Mouse (Mus musculus) small intestine, adult 2 months (tissue): ENCODE measurements around the gene Plppr1. TPM values are rescaled to one million over a fixed set of nuclear protein-coding genes. Genes with fewer than 3 reads are reported as not detected.

Experiments used
- H3K27ac ChIP-seq: fragments of 200-500 bp; 2 replicates; pipeline ENCODE4 v1.5.1; 2012; ENCODE audit warnings: low read depth, low read length, control low read depth, inconsistent platforms; ENCODE audit not compliant: insufficient read depth
- H3K27me3 ChIP-seq: fragments of 200-500 bp; 2 replicates; pipeline ENCODE4 v1.6.1; 2012; ENCODE audit warnings: mild to moderate bottlenecking, moderate library complexity, low read length, inconsistent platforms; ENCODE audit not compliant: control insufficient read depth, insufficient read depth
- H3K36me3 ChIP-seq: fragments of 200-500 bp; 2 replicates; pipeline ENCODE4 v1.6.1; 2012; ENCODE audit warnings: mild to moderate bottlenecking, low read length, control low read depth, inconsistent platforms; ENCODE audit not compliant: control insufficient read depth, insufficient read depth
- H3K4me1 ChIP-seq: fragments of 200-500 bp; 2 replicates; pipeline ENCODE4 v1.6.1; 2012; ENCODE audit warnings: low read length, inconsistent platforms, mixed read lengths; ENCODE audit not compliant: control insufficient read depth, insufficient read depth, insufficient read length
- H3K4me3 ChIP-seq: fragments of 200-500 bp; 2 replicates; pipeline ENCODE4 v1.5.1; 2012; ENCODE audit warnings: low read depth, mild to moderate bottlenecking, control low read depth, inconsistent platforms, low read length, moderate library complexity
- CTCF ChIP-seq: fragments of 200-500 bp; IDR thresholded peaks from 2 replicates; pipeline ENCODE4 v1.5.1; 2012; ENCODE audit warnings: low read depth, mild to moderate bottlenecking, control low read depth, inconsistent platforms, low read length, moderate library complexity, mixed read lengths; ENCODE audit not compliant: insufficient replicate concordance, insufficient read length; ENCODE audit errors: extremely low read depth
- POLR2A ChIP-seq: fragments of 200-500 bp; IDR thresholded peaks from 2 replicates; pipeline ENCODE4 v1.6.1; 2012; ENCODE audit warnings: low read depth, mild to moderate bottlenecking, control low read depth, inconsistent platforms, low read length, moderate library complexity
- WGBS: fragments of 180-500 bp; shearing (Covaris S2); methylation state at CpG from one replicate; pipeline ENCODE4 v1.1.7; 2018; 5-methylcytosine and 5-hydroxymethylcytosine counted together
- polyA plus RNA-seq: library from polyadenylated mRNA; depleted of rRNA; stranded (reverse); fragments of >200 nt; gene quantifications from 2 replicates; pipeline ENCODE4 v1.2.3, GENCODE M21; 2012

Plppr1 gene
- polyA plus RNA-seq, 1 experiment, result 0.06 TPM

DNA sequence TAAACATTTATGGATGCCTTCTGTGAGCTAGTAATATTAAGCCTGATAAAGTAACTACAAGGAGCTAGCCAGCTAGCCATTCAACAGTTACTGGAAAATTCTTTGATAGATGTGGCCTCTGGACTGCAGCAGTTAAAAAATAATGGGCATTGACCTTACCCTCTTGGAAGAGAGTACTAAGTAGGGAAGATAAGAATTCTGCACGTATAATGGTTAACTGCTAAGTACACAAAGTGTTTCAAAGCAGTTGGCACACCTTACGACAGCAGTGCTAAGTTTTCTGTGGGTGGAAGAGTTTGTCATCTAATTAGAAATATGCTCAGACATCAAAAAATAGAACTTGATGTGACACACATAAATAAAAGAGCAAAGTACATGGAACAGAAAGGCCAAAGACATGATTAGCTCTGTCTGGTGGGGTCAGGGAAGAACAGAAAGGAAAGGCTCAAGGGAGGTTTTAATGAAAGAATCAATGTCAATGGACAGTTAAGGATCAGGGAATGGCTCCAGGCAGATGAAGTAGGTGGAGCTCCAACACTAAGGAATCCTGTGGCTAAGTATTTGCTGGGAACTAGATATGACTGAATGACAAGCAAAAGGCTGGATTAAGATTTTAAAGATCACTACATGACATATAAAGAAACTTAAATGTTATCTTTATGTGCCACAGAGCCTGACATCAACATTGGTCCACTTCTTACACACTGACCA lies 120.6 kb downstream of the Plppr1 start:
- 23% methylated on average over 2 of the region's 2 CpGs for WGBS
- no peaks in the 10 kb centered on the region for H3K27me3 ChIP-seq
- H3K4me3 ChIP-seq, result no peak overlapping the region
- H3K4me1 ChIP-seq, result peaks cover 10% of the 10 kb centered on the region; the same call in 1 of the 2 replicates
- no peaks in the 10 kb centered on the region for H3K36me3 ChIP-seq
- H3K27ac ChIP-seq, result peak overlapping the region; percentile 71
- no peak for TF ChIP-seq POLR2A
- no peak for TF ChIP-seq CTCF

DNA sequence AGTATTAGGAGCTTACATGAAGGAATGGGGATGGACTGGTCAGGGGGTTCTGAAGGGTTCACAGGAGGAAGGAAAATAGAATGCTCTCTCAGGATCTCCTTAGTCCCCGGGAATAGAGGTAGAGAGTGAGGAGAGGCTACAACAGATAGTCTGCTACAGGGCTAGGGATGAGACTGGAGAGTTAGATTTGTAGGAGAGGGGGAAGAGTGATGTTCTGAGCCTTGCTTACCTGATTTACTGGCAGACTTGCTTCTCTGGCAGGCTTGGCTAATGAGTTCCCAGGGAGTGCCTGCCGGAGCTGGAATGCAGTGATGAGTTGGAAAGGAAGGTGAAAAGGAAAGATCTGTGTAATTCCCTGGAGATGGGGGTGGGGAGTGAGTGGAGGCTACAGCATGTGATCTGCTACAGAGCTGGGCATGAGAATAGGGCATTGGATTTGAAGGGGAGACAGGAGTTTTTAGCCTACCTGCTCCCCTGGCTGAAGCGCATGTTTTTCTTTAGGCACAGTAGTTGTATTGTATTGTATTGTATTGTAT lies 131.0 kb downstream of the Plppr1 start:
- Histone ChIP-seq H3K27me3 (no peaks in the 10 kb centered on the region), H3K4me1 (no peaks in the 10 kb centered on the region), H3K36me3 (no peaks in the 10 kb centered on the region), H3K4me3 (no peak overlapping the region), H3K27ac (no peak overlapping the region)
- WGBS, result 73% methylated on average over 3 of the region's 3 CpGs
- TF ChIP-seq CTCF, result no peak

DNA sequence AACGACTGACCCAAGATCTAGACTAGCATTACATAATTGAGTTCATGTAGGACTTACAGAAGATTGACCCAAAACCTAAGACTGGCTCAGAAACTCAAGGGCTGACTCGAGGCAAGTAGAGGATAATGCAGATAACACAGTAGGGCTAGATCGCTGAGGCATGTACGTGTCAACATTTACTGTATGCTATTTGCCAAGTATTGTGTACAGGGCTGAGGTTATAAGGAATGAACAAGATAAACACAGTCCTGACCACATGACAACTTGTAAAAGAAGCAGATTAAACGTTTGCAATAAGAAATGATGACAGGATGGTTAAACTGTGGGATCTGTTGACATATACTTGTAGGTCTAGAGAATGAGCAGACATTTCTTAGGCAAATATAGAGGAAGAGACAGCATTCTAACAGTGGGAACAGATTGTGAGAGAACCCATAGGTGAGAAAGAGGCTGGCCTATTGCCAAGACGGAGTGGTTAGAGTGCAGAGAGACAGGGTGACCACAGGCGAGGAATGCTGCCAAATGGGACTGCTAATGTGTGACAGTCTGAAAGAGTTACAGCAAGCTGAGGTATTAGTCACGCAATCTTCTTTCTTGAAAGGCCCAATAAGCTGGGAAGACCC lies 138.2 kb downstream of the Plppr1 start:
- Histone ChIP-seq H3K4me3 (no peak overlapping the region), H3K4me1 (no peaks in the 10 kb centered on the region), H3K36me3 (no peaks in the 10 kb centered on the region), H3K27ac (no peak overlapping the region), H3K27me3 (no peaks in the 10 kb centered on the region)
- TF ChIP-seq CTCF (no peak), POLR2A (no peak)
- WGBS, result 45% methylated on average over 8 of the region's 8 CpGs

DNA sequence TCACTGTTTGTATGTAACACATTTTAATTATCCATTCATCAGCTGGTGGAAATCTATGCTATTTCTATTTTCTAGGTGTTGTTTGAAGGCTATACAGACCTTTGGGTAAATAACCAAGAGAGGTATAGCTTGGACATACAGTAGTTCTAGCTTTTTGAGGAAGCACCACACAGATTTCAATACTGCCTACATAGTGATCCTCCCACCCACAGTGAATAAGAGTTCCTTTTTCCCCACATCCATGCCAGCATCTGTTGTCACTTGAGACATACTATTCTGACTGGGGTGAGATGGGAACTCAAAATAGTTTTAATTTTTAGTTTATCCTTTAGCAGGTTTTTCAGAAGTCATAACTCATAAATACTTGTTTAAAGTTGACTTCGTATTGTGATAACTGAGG lies 151.4 kb downstream of the Plppr1 start:
- 81% methylated on average over 1 of the region's 1 CpGs for WGBS

DNA sequence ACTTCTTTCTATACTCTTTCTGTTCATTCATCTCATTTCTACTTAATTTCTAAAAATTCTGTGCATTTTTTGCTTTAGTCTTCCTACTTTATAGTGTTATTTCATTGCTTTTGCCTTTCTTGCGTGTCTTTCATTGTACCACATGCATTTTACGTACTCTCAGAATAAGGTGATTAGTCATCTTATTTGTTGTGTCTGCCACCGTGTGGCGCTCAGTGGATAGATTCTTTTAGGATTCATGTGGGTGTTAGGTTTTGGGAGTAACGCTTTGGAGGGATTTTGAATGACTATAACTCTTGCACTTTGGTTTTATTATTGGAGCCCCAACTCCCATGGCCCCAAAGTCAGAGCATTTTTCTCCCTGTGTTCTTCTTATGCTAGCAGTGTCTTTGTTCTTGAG lies 152.5 kb downstream of the Plppr1 start:
- WGBS, result 65% methylated on average over 5 of the region's 5 CpGs
- TF ChIP-seq CTCF (no peak), POLR2A (no peak)
- no peaks in the 10 kb centered on the region for H3K27me3 ChIP-seq
- no peak overlapping the region for H3K4me3 ChIP-seq
- no peaks in the 10 kb centered on the region for H3K36me3 ChIP-seq
- H3K27ac ChIP-seq, result no peak overlapping the region
- no peaks in the 10 kb centered on the region for H3K4me1 ChIP-seq

More for the DNA sequence above, 151.4 kb downstream of the Plppr1 start:
- H3K36me3 ChIP-seq, result no peaks in the 10 kb centered on the region
- no peaks in the 10 kb centered on the region for H3K4me1 ChIP-seq
- H3K27me3 ChIP-seq, result no peaks in the 10 kb centered on the region
- TF ChIP-seq CTCF (no peak), POLR2A (no peak)
- no peak overlapping the region for H3K4me3 ChIP-seq
- H3K27ac ChIP-seq, result no peak overlapping the region

DNA sequence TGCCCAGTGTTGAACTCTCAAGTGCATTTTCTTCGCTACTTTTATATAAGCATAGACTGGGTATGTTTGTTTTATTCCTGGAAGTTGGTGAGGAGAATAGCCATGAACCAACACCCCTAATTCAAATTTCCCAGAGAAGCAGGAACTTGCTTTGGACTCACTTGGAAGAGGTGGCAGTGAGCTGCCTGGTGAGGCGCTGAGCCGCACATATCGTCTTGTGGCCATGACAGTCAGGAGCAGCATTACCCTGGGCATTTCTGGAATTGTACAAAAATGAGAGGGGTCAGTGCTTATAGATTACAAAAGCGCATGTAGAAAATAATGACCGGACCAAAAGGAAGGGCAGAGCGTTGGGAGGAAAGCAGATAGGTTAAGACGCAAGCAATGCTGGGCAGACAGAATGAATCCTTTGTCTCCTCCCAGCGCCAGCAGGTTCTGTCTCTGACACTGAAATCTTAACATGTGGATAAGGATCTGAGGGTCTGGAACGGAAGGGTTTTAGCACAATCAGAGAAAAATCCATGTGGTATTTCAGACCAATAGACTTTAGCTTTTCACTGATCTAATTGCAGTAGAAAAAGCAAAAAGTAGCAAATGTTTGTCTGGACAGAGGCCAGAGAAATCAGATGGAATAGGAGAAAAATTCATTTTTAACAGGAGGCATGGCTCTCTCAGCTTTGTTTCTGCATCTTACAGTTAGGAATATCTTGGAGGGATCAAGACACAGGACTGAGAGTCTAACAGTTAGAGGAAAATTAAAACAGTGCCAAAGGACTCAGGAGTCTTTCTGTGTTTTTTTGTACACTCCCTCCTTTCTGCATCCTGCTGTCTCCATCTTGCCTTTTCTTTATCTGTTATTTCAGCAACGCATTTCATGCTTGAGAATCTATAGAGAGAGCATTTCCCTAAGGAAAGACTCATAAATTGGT lies 153.8 kb downstream of the Plppr1 start:
- no peaks in the 10 kb centered on the region for H3K4me1 ChIP-seq

More for the DNA sequence above, 153.8 kb downstream of the Plppr1 start:
- Histone ChIP-seq H3K27me3 (no peaks in the 10 kb centered on the region), H3K4me3 (no peak overlapping the region), H3K36me3 (no peaks in the 10 kb centered on the region), H3K27ac (no peak overlapping the region)
- no peak for TF ChIP-seq POLR2A
- no peak for TF ChIP-seq CTCF
- 83% methylated on average over 11 of the region's 11 CpGs for WGBS
